Mouse (Mus musculus) adrenal gland, postnatal 10 days (tissue): ENCODE measurements at regions not wholly inside any gene's neighbourhood (a gene's known extent, or its start where the extent isn't known, plus 50 kb on each side); places are given as distances from the start of the nearest gene placed in this dataset.
A peak's percentile ranks its signal among the peaks of the same experiment; 100 is the strongest.
"Not testable (repeated sequence)": the region's sequence is repeated elsewhere in the genome, so short reads cannot be mapped to it uniquely, and the experiment has no call there.

Experiments used
- DNase-seq: peaks from one replicate; pipeline ENCODE4 v3.0.0; 2021; ENCODE audit warnings: mixed read lengths

- no peak for DNase-seq
Measured at GRCm38 (mm10) chr12:61989471-61989870, 466.5 kb downstream of the Lrfn5 start.

- not testable (repeated sequence) for DNase-seq
Measured at GRCm38 (mm10) chr12:61993858-61994257, 470.9 kb downstream of the Lrfn5 start.

- DNase-seq: peak; percentile 14
Measured at GRCm38 (mm10) chr12:61994294-61994693, 471.3 kb downstream of the Lrfn5 start.

GRCm38 (mm10) chr12:62013351-62013750 is 490.4 kb downstream of the Lrfn5 start:
- DNase-seq: peak; percentile 6

- not testable (repeated sequence) for DNase-seq
Measured at GRCm38 (mm10) chr12:62017676-62018075, 494.7 kb downstream of the Lrfn5 start.
